Mouse (Mus musculus) G1E (cell line): ENCODE measurements around the gene Tbc1d9. TPM values are rescaled to one million over a fixed set of nuclear protein-coding genes. Genes with fewer than 3 reads are reported as not detected.

Source experiments
- ATAC-seq: 2 replicates; pipeline ENCODE4 v1.8.0; 2016; ENCODE audit warnings: mild to moderate bottlenecking; ENCODE audit not compliant: insufficient number of reproducible peaks, poor library complexity, low FRiP score, severe bottlenecking; ENCODE audit errors: extremely low read depth
- DNase-seq: peaks from one replicate; pipeline ENCODE4 v3.0.0; 2012; ENCODE audit warnings: low spot score
- H3K27me3 ChIP-seq: 2 replicates; pipeline ENCODE4 v1.6.1; 2012; ENCODE audit warnings: mild to moderate bottlenecking, low read length, inconsistent platforms; ENCODE audit not compliant: insufficient read depth
- H3K36me3 ChIP-seq: replicated peaks from 2 replicates; pipeline ENCODE3; 2012; ENCODE audit warnings: mild to moderate bottlenecking, inconsistent platforms
- H3K4me1 ChIP-seq: 2 replicates; pipeline ENCODE4 v1.6.1; 2012; ENCODE audit warnings: low read depth, low read length, inconsistent platforms, mixed read lengths; ENCODE audit not compliant: insufficient read depth
- H3K4me3 ChIP-seq: 2 replicates; pipeline ENCODE4 v1.5.1; 2012; ENCODE audit warnings: low read depth, mild to moderate bottlenecking, inconsistent platforms, low read length, moderate library complexity, mixed read lengths
- H3K9me3 ChIP-seq: replicated peaks from 2 replicates; pipeline ENCODE4 v1.6.1; 2012; ENCODE audit warnings: inconsistent platforms
- CTCF ChIP-seq: IDR thresholded peaks from 2 replicates; pipeline ENCODE4 v1.5.1; 2012; ENCODE audit warnings: low read depth, low read length, inconsistent platforms, mixed read lengths
- GATA1 ChIP-seq: IDR thresholded peaks from 2 replicates; pipeline ENCODE4 v1.6.1; 2012; ENCODE audit warnings: borderline replicate concordance, low read length, inconsistent platforms, mixed read lengths
- GATA2 ChIP-seq: IDR thresholded peaks from 2 replicates; pipeline ENCODE4 v1.6.1; 2012; ENCODE audit warnings: low read depth, low read length, inconsistent platforms, borderline replicate concordance
- POLR2AphosphoS5 ChIP-seq: IDR thresholded peaks from 2 replicates; pipeline ENCODE4 v1.6.1; 2012; ENCODE audit warnings: low read depth, low read length, inconsistent platforms; ENCODE audit not compliant: insufficient replicate concordance
- TAL1 ChIP-seq: conservative IDR thresholded peaks from 2 replicates; pipeline ENCODE4 v1.6.1; 2012; ENCODE audit warnings: low read depth, low read length, inconsistent platforms, mixed read lengths
- polyA plus RNA-seq: library from polyadenylated mRNA; stranded (reverse); fragments of >175 nt; gene quantifications from 2 replicates; pipeline ENCODE4 v1.2.3, GENCODE M21; 2012
- total RNA-seq, 2 experiments: library from RNA; stranded (forward) in 1 of 2; stranded (reverse) in 1 of 2; fragments of 200-1000 nt in 1 of 2; fragments of >200 nt in 1 of 2; fragmentation: Nextera tagmentation in 1 of 2; gene quantifications; 2 replicates each; pipeline ENCODE4 v1.2.3; 2014 to 2017

Gene Tbc1d9
- total and polyA plus RNA-seq, 3 experiments: 0.05 TPM; not detected in 2

GRCm38 (mm10) chr8:83244151-83244550, 79.0 kb downstream of the Tbc1d9 start:
- no peak overlapping the region for H3K4me3 ChIP-seq
- TF ChIP-seq GATA2 (no peak), GATA1 (no peak), POLR2AphosphoS5 (no peak), TAL1 (no peak), CTCF (no peak)
- ATAC-seq (no peak), DNase-seq (no peak)
- H3K9me3 ChIP-seq: no peaks in the 10 kb centered on the region
- H3K27me3 ChIP-seq: peaks cover 5% of the 10 kb centered on the region; the same call in 1 of the 2 replicates
- no peaks in the 10 kb centered on the region for H3K4me1 ChIP-seq
- H3K36me3 ChIP-seq: no peaks in the 10 kb centered on the region

- ATAC-seq: no peak
- H3K4me3 ChIP-seq: no peak overlapping the region
- no peaks in the 10 kb centered on the region for H3K4me1 ChIP-seq
- no peaks in the 10 kb centered on the region for H3K36me3 ChIP-seq
- peaks cover 12% of the 10 kb centered on the region for H3K27me3 ChIP-seq
- no peaks in the 10 kb centered on the region for H3K9me3 ChIP-seq
- DNase-seq: no peak
- TF ChIP-seq TAL1 (no peak), POLR2AphosphoS5 (no peak), GATA2 (no peak), GATA1 (no peak), CTCF (no peak)
Observed at GRCm38 (mm10) chr8:83250858-83251257, 85.7 kb downstream of the Tbc1d9 start.

GRCm38 (mm10) chr8:83251362-83252246, 86.5 kb downstream of the Tbc1d9 start:
- no peak for DNase-seq
- no peaks in the 10 kb centered on the region for H3K36me3 ChIP-seq

GRCm38 (mm10) chr8:83252791-83253190, 87.6 kb downstream of the Tbc1d9 start:
- ATAC-seq (no peak), DNase-seq (no peak)
- Histone ChIP-seq H3K9me3 (no peaks in the 10 kb centered on the region), H3K27me3 (peaks cover 12% of the 10 kb centered on the region), H3K4me1 (no peaks in the 10 kb centered on the region), H3K4me3 (no peak overlapping the region), H3K36me3 (no peaks in the 10 kb centered on the region)
- TF ChIP-seq POLR2AphosphoS5: no peak
- TF ChIP-seq TAL1: no peak
- no peak for TF ChIP-seq CTCF
- no peak for TF ChIP-seq GATA2
- TF ChIP-seq GATA1: no peak

More at GRCm38 (mm10) chr8:83251362-83252246, 86.5 kb downstream of the Tbc1d9 start:
- no peak for ATAC-seq
- no peaks in the 10 kb centered on the region for H3K4me1 ChIP-seq
- H3K4me3 ChIP-seq: no peak overlapping the region
- H3K27me3 ChIP-seq: peaks cover 12% of the 10 kb centered on the region
- H3K9me3 ChIP-seq: no peaks in the 10 kb centered on the region
- TF ChIP-seq TAL1 (no peak), CTCF (no peak), GATA2 (no peak), POLR2AphosphoS5 (no peak), GATA1 (no peak)

GRCm38 (mm10) chr8:83257631-83258030, 92.5 kb downstream of the Tbc1d9 start:
- DNase-seq (no peak), ATAC-seq (no peak)
- no peaks in the 10 kb centered on the region for H3K36me3 ChIP-seq
- no peaks in the 10 kb centered on the region for H3K9me3 ChIP-seq
- H3K4me3 ChIP-seq: no peak overlapping the region
- peaks cover 3% of the 10 kb centered on the region; the same call in 1 of the 2 replicates for H3K4me1 ChIP-seq
- TF ChIP-seq CTCF: no peak
- no peak for TF ChIP-seq TAL1
- no peak for TF ChIP-seq GATA2
- no peak for TF ChIP-seq POLR2AphosphoS5
- no peak for TF ChIP-seq GATA1
- H3K27me3 ChIP-seq: peaks cover 17% of the 10 kb centered on the region

GRCm38 (mm10) chr8:83260418-83261215, 95.5 kb downstream of the Tbc1d9 start:
- TF ChIP-seq CTCF: peak; percentile 84
- TF ChIP-seq POLR2AphosphoS5: no peak
- ATAC-seq (peak; percentile 70), DNase-seq (peak; percentile 73)
- H3K27me3 ChIP-seq: peaks cover 6% of the 10 kb centered on the region
- no peaks in the 10 kb centered on the region for H3K36me3 ChIP-seq
- H3K9me3 ChIP-seq: no peaks in the 10 kb centered on the region
- no peak overlapping the region for H3K4me3 ChIP-seq
- H3K4me1 ChIP-seq: peaks cover 3% of the 10 kb centered on the region; the same call in 1 of the 2 replicates
